Mouse (Mus musculus): ENCODE results near the gene Gm49355.

The Gm49355 gene

DNA sequence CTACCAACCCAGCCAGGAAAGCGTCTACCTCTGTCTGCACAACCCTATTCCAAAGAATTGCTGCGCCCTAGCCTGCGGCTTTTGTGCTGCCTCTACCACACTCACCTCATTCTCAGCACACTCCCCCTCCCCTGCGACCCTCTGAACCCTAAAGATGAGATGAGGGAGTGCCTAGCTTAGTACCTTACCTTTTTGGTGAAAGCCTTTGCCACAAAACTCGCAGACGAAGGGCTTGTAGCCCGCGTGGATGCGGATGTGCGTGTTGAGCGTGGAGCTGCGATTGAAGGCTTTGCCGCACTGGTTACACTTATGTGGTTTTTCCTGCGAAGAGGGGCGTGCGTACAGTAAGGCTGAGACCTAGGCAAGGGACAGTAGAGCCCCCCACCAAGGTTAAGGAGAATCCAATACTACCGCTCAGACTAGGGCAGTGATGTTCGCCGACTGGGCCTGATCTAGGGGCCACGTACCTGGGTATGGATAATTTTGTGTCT is 59.7 kb downstream of the Gm49355 start:
- DNase-seq: no peak

DNA sequence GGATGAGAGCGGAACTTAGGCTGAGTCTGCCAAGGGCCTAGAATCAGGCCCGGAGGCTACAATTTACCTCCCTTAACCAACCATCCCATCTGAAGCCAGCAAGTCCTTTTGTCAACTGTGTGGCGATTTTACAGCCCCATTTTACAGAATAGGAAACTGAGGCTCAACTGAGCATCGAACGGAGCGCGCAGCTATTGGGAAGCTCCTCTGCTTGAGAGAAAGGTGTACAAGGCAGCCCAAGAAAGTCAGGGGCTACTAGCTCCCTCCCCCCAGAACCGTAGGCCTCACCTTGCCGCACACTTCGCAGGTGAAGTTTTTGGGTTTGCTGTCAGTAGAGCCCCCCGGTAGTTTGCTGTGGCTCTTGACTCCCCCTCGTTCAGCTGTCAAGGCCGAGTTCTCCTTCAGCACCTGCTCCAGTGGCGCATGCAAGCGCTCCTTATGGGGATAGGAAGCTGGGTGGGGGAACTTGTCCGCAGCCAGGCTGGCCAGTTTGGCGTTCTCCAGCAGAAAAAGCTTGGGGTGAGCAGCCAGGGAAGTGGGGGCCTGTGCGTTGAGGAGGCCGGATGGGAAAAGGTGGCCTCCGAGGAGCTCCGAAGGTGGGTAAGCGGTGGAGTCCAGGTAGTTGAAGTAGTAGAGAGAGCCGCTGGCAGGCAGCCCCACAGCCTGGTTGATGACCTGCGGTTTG is 60.4 kb downstream of the Gm49355 start:
- DNase-seq: no peak

DNA sequence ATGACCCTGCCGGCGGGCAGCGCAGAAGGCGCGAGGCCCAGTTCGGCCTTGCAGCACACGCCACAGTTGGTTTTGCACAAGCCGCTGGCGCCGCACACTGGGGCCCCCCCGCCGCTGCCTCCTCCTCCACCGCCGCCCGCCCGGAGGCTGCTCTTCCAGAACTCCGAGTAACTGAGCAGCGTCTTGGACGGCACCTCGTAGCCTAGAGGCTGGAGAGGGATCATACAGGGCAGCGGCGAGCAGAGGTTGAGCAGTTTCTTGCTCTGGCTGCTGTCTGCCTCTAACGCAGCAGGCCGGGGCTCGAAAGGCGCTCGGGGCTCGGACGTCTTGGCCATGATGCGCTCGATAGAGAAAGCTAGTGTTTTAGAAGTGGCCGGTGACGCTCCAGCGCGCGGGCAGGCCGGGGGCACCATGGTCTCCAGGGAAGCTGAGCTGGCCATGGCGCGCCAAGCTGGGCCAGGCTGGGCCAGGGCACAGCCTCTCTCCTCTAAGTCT is 61.0 kb downstream of the Gm49355 start:
- no peak for DNase-seq

DNA sequence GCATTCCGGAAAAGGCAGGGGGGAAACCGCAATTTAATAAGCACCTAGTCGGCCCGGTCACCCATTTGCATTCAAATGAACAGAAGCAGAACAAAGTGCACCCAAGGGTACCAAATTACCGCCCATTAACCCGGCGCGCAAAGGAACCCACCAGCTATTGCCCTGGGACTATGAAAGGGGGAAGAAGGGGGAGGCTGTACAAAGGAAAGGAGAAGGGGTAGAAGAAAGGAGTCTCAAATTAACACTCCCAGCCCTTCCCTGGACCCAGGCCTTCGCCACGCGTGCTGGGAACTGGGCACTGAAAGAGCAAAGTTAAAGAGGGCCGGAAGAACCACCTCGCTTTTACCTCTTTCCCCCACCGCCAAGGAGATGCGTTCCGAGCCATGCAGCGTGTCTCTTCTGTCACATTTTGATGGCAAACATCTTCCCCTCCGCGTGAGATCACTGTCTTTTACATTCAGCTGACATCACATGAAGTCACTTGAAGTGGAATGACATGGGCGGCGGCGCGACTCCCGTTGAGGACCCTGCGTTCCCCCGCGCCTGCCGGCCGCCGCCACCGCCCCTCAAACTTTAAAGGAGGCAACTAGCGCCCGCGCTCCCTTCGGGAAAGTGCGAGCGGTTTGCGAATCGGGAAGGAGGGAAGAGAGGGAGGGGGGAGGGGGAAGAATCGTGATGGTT is 61.6 kb downstream of the Gm49355 start:
- DNase-seq: no peak

DNA sequence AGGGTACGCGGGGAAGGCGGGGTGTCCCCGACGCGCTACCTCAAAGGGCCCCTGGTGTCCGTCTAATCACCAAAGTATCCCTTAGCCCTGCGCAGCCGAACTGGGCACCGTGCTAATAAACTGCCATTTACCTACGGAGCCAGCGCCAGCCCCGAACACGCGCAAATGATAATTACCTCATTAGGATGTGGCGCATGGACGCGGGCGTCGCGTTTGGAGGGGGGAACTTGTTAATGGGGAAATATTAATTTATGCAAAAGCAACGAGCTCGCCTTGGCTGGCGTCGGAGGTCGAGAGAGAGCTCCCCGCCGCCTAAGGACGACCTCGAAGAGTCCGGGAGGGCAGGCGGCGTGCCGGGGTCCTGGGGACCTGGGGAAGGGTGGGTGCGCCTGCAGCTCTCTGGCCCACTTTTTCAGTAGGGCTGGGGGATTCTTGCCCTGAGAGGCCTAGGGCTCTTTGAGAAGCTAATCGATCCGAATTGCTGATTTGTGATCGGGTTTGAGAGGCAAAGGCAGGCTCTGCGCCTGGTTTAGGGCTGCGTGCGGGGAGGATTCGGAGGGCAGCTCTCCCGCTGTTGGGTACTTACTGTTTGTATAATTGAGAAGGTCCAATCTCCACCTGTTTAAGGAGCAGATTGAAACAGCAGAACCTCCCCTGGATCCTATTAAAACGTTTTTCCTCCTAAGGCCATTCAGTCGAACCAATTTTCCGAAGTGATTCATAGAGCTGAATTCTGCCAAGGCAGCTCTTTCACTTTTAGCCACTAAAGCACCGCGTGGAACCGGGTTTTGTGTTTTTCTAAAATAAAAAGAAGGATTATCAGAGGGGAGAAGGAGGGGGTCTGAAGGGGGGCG is 62.5 kb downstream of the Gm49355 start:
- DNase-seq: no peak

DNA sequence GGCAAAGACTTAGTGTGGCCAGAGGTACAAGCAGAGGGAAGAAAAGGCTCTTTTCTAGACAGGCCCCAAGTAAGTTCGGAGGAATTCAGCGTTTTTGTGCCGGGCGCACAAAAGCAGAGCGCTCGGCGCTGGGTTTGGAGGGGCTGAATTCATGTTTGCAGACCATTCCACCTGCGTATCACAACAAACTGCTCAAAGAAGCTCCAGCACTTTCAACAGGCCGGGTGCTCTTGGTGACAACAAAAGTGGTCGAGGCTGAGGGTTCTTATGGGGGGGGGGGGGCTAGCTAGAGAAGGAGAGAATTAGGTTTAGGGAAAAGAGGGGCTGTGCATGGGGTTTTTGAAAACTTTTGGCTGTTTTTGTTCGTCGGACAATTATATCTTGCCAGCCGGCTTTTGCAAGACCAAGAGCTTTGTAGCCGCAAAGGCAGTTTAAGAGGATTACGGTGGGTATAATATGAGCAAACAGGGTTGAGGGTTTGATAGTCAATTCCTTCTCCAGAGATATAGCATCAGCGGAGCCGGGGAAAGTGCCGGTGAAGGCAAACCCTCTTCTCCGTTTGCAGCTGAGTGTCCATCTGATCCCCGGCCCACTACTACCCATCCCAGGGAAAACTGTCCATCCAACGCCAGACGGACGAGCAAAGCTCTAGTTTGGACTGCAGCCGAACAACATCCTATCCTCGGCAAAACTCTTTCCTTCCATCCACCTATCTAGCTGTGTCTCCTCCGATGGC is 63.3 kb downstream of the Gm49355 start:
- DNase-seq: no peak

DNA sequence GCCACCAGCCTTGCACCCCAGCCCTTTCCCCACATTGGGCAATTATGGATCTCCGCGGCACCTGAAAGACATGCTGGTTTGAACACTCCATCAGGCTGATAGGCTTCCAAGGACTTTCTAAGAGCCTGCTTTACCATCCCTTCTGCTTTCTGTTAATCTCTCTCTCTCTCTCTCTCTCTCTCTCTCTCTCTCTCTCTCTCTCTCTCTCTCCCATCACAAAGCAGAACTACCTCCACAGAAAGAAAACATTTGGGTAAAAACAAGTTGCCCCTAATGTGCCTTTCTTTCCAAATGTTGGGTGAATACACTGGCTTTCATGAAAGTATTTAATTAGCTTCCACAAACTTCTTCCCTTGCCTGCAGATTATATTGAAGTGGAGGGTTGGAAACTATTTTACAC is 64.3 kb downstream of the Gm49355 start, which contains the start of gene Fezf2:
TSS of gene Fezf2 (minus strand) at position 101 of the 400 bp plus-strand sequence.
- DNase-seq: no peak

DNA sequence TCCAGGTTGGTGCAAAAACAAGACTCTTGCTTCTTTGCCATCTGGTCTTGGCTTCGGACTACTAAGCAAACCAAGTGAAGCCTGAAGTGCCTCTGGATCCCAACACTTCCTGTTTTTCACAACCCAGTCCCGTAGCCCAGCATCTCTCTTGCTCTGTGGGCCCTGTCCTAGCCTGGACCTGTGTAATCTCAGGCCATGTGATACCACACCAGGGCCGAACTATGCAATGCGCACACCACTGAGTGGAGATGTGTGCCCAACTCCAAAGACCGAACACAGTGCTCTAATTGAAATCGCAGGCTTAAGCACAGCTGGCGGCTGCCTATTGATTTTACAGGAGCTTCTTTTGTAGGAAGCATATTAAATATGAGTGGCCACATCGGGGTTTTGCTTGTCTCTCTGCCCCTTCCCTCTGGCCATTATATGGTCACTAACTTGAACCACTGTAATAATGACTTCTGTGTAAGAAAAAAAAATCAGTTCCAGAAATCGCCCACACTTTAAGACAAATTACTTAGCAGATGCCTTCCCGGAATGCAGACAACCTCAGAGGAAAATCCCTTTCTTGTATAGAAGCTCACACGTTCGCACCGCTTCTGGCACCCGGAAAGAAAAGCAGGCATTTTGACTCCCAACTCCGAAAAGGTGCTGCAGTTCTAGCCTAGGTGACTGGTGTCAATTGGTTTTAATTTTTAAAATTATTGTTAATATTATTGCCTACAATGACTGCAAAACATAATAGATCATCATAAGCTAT is 65.7 kb downstream of the Gm49355 start:
- no peak for DNase-seq

DNA sequence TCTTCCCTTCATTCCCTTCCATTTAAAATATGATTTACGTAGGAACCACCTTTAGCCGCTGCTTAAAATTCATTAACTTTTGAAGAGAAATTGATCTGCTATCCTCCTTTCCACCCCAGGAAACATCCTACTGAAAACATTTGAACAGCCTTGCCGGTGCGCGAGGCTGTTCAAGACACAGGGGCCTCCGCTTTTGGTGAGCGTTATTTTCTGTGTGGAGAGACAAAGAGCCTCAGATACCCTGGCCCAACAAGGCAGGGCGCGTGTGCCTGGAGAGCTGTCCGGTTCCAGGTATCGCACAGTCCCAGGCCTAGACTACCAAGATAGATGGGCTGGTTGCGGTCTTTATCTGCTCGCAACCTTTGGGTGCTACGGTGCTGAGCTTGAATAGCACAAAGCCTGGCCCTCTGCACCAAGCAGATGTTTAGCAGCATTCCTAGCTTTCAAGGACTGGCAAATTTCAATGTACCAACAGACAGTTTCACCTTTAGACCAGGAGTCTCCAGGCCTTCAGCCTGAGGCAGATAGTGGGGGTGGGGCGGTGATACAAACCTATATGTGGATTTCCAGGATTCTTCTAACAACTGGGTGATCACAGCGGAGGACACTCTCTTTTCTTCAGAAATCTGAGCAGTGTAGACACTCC is 66.6 kb downstream of the Gm49355 start:
- DNase-seq: no peak
